Mouse (Mus musculus): ENCODE measurements around the gene Apol9b. TPM values are rescaled to one million over a fixed set of nuclear protein-coding genes. Genes with fewer than 3 reads are reported as not detected.
"Not testable (repeated sequence)": the region's sequence is repeated elsewhere in the genome, so short reads cannot be mapped to it uniquely, and the experiment has no call there.

Apol9b gene
- total and polyA plus RNA-seq, 3 experiments = not detected

DNA sequence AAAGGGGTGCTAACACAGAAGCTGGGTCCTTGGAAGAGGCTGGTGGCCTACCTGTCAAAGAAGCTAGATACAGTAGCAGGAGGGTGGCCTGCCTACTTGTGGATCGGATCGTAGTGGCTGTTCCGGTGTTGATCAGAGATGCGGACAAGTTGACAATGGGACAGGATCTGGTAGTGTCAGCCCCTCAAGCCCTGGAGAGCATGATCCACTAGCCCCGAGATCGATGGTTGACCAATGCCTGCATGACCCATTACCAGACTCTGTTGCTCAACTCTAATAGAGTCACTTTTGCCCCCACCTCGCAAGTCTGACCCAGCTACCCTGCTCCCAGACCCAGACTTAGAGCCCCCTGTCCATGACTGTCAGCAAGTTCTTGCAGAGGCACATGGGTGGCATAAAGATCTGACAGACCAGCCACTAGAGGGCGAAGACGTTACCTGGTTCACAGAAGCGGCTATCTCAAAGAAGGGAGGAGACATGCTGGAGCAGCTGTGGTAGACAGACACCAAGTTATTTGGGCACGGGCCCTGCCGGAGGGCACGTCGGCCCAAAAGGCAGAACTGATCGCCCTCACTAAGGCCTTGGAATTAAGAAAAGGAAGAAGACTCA is 34.0 kb upstream of the Apol9b start:
- H3K27me3 ChIP-seq (replicated peaks); H3K79me2 ChIP-seq (replicated peaks; ENCODE audit: control insufficient read depth, extremely low read depth, insufficient read depth, poor library complexity, severe bottlenecking); H3K27ac ChIP-seq (ENCODE audit: insufficient read depth, low read depth); H3K4me2 ChIP-seq (ENCODE audit: insufficient read depth, low read depth, poor library complexity, severe bottlenecking); H3K9me3 ChIP-seq (replicated peaks; ENCODE audit: low read length); dilution Hi-C loops (cut with MboI; ENCODE audit: extremely low pct_ligation_motif_present, extremely low pct_unique_long_range_greater_than_20kb, low sequenced_read_pairs); H3K4me1 ChIP-seq (ENCODE audit: control insufficient read depth in 1 of 2, insufficient read depth in 2 of 2); H3K9ac ChIP-seq (ENCODE audit: insufficient read depth, low read depth); H3K4me3 ChIP-seq (replicated peaks in 1 of 3; ENCODE audit: low read depth in 2 of 3, low read length in 2 of 3, poor library complexity in 1 of 3); H3K36me3 ChIP-seq (replicated peaks in 1 of 2; ENCODE audit: control insufficient read depth in 1 of 2, insufficient read depth in 1 of 2, low read length in 1 of 2): not testable (repeated sequence)
- peak; percentile 34 for DNase-seq (ENCODE audit: extremely low read depth)
- in situ Hi-C loops (cut with MboI; ENCODE audit: low pct_ligation_motif_present, low pct_unique_long_range_greater_than_20kb, low sequenced_read_pairs) = loop anchor here (25.0 kb wide), 1 partner anchor 182 kb away; the partner anchor contains the start of gene Apol11a
- TF ChIP-seq RAD21 (IDR thresholded peaks at IDR 0.05; ENCODE audit: low read depth, low read length) = peak; percentile 39
- TF ChIP-seq MYC (IDR thresholded peaks at IDR 0.05; ENCODE audit: low read depth, low read length) = peak; percentile 40; the same call in 1 of the 2 replicates
- peak in 1 of 2 experiments; percentile 72; a peak in 2 of 4 replicates for TF ChIP-seq CTCF (conservative IDR thresholded peaks at IDR 0.05 in 1 of 2, IDR thresholded peaks at IDR 0.05 in 1 of 2; ENCODE audit: low read depth in 2 of 2, low read length in 2 of 2)
- TF ChIP-seq SMC3 (IDR thresholded peaks at IDR 0.05; ENCODE audit: low read depth, low read length) = peak; percentile 63

- in situ Hi-C loops (cut with MboI; ENCODE audit: low pct_ligation_motif_present, low pct_unique_long_range_greater_than_20kb, low sequenced_read_pairs) = loop anchor here (25.0 kb wide), 1 partner anchor 186 kb away; the partner anchor contains the start of gene Apol11a
- H3K27ac ChIP-seq (ENCODE audit: insufficient read depth, low read depth) = not testable (repeated sequence)
Observed at GRCm38 (mm10) chr15:77698656-77699055, 30.2 kb upstream of the Apol9b start, which contains the start of gene Apol7e. TSS of gene Apol7e (plus strand) at chr15:77698857.

DNA sequence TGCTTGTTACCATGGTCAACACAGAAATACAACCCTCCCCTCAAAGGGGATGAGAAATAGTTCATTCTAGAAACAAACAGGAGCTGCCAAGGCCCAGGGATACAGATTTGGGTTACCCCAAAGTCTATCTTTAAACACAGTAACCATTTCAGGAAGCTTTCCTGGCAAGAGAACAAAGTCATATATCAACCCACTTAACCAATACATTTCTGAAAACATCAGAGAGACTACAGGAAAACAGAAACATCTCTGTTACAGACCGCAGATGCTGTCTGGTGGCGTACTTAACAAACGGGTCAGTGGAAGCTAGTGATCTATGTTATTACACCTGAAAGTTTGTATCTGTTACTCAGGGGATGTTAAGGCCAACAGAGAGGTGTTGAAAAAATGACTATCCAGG is 23.5 kb upstream of the Apol9b start:
- H3K9ac ChIP-seq (ENCODE audit: insufficient read depth, low read depth); dilution Hi-C loops (cut with MboI; ENCODE audit: extremely low pct_ligation_motif_present, extremely low pct_unique_long_range_greater_than_20kb, low sequenced_read_pairs); H3K4me3 ChIP-seq (replicated peaks in 1 of 3; ENCODE audit: low read depth in 2 of 3, low read length in 2 of 3, poor library complexity in 1 of 3); H3K27ac ChIP-seq (ENCODE audit: insufficient read depth, low read depth); H3K36me3 ChIP-seq (replicated peaks in 1 of 2; ENCODE audit: control insufficient read depth in 1 of 2, insufficient read depth in 1 of 2, low read length in 1 of 2); in situ Hi-C loops (cut with MboI; ENCODE audit: low pct_ligation_motif_present, low pct_unique_long_range_greater_than_20kb, low sequenced_read_pairs); H3K4me1 ChIP-seq (ENCODE audit: control insufficient read depth in 1 of 2, insufficient read depth in 2 of 2); H3K27me3 ChIP-seq (replicated peaks); H3K79me2 ChIP-seq (replicated peaks; ENCODE audit: control insufficient read depth, extremely low read depth, insufficient read depth, poor library complexity, severe bottlenecking); H3K9me3 ChIP-seq (replicated peaks; ENCODE audit: low read length); H3K4me2 ChIP-seq (ENCODE audit: insufficient read depth, low read depth, poor library complexity, severe bottlenecking); DNase-seq (ENCODE audit: extremely low read depth): not testable (repeated sequence)

More at GRCm38 (mm10) chr15:77698656-77699055, 30.2 kb upstream of the Apol9b start, which contains the start of gene Apol7e:
- DNase-seq (ENCODE audit: extremely low read depth); H3K36me3 ChIP-seq (replicated peaks in 1 of 2; ENCODE audit: control insufficient read depth in 1 of 2, insufficient read depth in 1 of 2, low read length in 1 of 2); H3K79me2 ChIP-seq (replicated peaks; ENCODE audit: control insufficient read depth, extremely low read depth, insufficient read depth, poor library complexity, severe bottlenecking); H3K4me3 ChIP-seq (replicated peaks in 1 of 3; ENCODE audit: low read depth in 2 of 3, low read length in 2 of 3, poor library complexity in 1 of 3); dilution Hi-C loops (cut with MboI; ENCODE audit: extremely low pct_ligation_motif_present, extremely low pct_unique_long_range_greater_than_20kb, low sequenced_read_pairs); H3K9ac ChIP-seq (ENCODE audit: insufficient read depth, low read depth); H3K4me2 ChIP-seq (ENCODE audit: insufficient read depth, low read depth, poor library complexity, severe bottlenecking); H3K27me3 ChIP-seq (replicated peaks); H3K9me3 ChIP-seq (replicated peaks; ENCODE audit: low read length); H3K4me1 ChIP-seq (ENCODE audit: control insufficient read depth in 1 of 2, insufficient read depth in 2 of 2): not testable (repeated sequence)

GRCm38 (mm10) chr15:77708936-77709335 is 19.9 kb upstream of the Apol9b start:
- dilution Hi-C loops (cut with MboI; ENCODE audit: extremely low pct_ligation_motif_present, extremely low pct_unique_long_range_greater_than_20kb, low sequenced_read_pairs) = not testable (repeated sequence)

DNA sequence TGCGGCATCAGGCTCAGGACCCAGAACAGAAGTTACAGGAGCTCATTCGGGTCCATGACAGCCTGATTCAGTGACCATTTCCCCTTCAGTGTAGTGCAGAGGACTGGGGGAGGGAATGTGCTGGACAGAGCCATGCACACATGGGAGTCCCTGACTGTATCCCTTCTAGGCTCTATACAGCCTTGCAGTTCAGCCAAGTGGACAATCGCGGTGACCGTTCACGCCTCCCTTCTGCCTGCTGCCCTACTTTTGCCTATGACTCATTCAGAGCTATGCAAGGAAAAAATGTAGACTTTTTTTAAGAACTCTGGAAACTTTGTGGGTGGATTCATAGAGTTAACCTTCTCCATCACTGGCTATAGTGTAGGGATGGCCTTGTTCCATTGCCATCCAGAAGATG is 10.6 kb upstream of the Apol9b start:
- H3K4me2 ChIP-seq (ENCODE audit: insufficient read depth, low read depth, poor library complexity, severe bottlenecking); H3K79me2 ChIP-seq (replicated peaks; ENCODE audit: control insufficient read depth, extremely low read depth, insufficient read depth, poor library complexity, severe bottlenecking); H3K4me1 ChIP-seq (ENCODE audit: control insufficient read depth in 1 of 2, insufficient read depth in 2 of 2); H3K9ac ChIP-seq (ENCODE audit: insufficient read depth, low read depth); DNase-seq (ENCODE audit: extremely low read depth); in situ Hi-C loops (cut with MboI; ENCODE audit: low pct_ligation_motif_present, low pct_unique_long_range_greater_than_20kb, low sequenced_read_pairs); H3K27ac ChIP-seq (ENCODE audit: insufficient read depth, low read depth); H3K36me3 ChIP-seq (replicated peaks in 1 of 2; ENCODE audit: control insufficient read depth in 1 of 2, insufficient read depth in 1 of 2, low read length in 1 of 2); H3K9me3 ChIP-seq (replicated peaks; ENCODE audit: low read length); H3K4me3 ChIP-seq (replicated peaks in 1 of 3; ENCODE audit: low read depth in 2 of 3, low read length in 2 of 3, poor library complexity in 1 of 3); dilution Hi-C loops (cut with MboI; ENCODE audit: extremely low pct_ligation_motif_present, extremely low pct_unique_long_range_greater_than_20kb, low sequenced_read_pairs): not testable (repeated sequence)
- H3K27me3 ChIP-seq (replicated peaks) = peaks cover 12% of the 10 kb centered on the region

More at GRCm38 (mm10) chr15:77708936-77709335, 19.9 kb upstream of the Apol9b start:
- H3K4me2 ChIP-seq (ENCODE audit: insufficient read depth, low read depth, poor library complexity, severe bottlenecking); DNase-seq (ENCODE audit: extremely low read depth); H3K79me2 ChIP-seq (replicated peaks; ENCODE audit: control insufficient read depth, extremely low read depth, insufficient read depth, poor library complexity, severe bottlenecking); H3K9me3 ChIP-seq (replicated peaks; ENCODE audit: low read length); H3K27ac ChIP-seq (ENCODE audit: insufficient read depth, low read depth); H3K9ac ChIP-seq (ENCODE audit: insufficient read depth, low read depth); in situ Hi-C loops (cut with MboI; ENCODE audit: low pct_ligation_motif_present, low pct_unique_long_range_greater_than_20kb, low sequenced_read_pairs); H3K27me3 ChIP-seq (replicated peaks); H3K36me3 ChIP-seq (replicated peaks in 1 of 2; ENCODE audit: control insufficient read depth in 1 of 2, insufficient read depth in 1 of 2, low read length in 1 of 2); H3K4me3 ChIP-seq (replicated peaks in 1 of 3; ENCODE audit: low read depth in 2 of 3, low read length in 2 of 3, poor library complexity in 1 of 3); H3K4me1 ChIP-seq (ENCODE audit: control insufficient read depth in 1 of 2, insufficient read depth in 2 of 2): not testable (repeated sequence)

DNA sequence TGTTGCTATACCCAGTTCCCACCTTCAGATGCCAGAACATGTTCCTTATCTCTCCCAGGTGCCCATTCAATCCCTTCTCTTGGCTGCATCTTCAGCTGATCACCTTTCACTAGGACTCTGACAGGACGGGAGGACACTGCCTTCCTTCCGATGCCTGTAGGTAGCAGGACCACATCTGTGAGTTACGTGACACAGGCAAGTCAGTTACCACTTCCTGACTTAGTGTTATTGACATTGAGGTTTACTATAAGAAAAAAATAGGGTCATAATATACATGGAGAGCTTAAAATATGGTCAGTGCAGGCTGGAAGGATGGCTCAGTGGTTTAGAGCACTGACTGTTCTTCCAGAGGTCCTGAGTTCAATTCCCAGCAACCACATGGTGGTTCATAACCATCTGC is 7.3 kb upstream of the Apol9b start:
- H3K27ac ChIP-seq (ENCODE audit: insufficient read depth, low read depth); H3K79me2 ChIP-seq (replicated peaks; ENCODE audit: control insufficient read depth, extremely low read depth, insufficient read depth, poor library complexity, severe bottlenecking); in situ Hi-C loops (cut with MboI; ENCODE audit: low pct_ligation_motif_present, low pct_unique_long_range_greater_than_20kb, low sequenced_read_pairs); H3K4me2 ChIP-seq (ENCODE audit: insufficient read depth, low read depth, poor library complexity, severe bottlenecking); dilution Hi-C loops (cut with MboI; ENCODE audit: extremely low pct_ligation_motif_present, extremely low pct_unique_long_range_greater_than_20kb, low sequenced_read_pairs); H3K4me3 ChIP-seq (replicated peaks in 1 of 3; ENCODE audit: low read depth in 2 of 3, low read length in 2 of 3, poor library complexity in 1 of 3); H3K9ac ChIP-seq (ENCODE audit: insufficient read depth, low read depth); H3K9me3 ChIP-seq (replicated peaks; ENCODE audit: low read length); H3K27me3 ChIP-seq (replicated peaks); H3K36me3 ChIP-seq (replicated peaks in 1 of 2; ENCODE audit: control insufficient read depth in 1 of 2, insufficient read depth in 1 of 2, low read length in 1 of 2); H3K4me1 ChIP-seq (ENCODE audit: control insufficient read depth in 1 of 2, insufficient read depth in 2 of 2); DNase-seq (ENCODE audit: extremely low read depth): not testable (repeated sequence)
